ENCODE assay signal across 23 mouse cellular contexts in genomic region chr9:114538996-114539563, GRCm38 (mm10). TPM values are rescaled to one million over a fixed set of nuclear protein-coding genes. Genes with fewer than 3 reads are reported as not detected.
DNase-seq lines count a peak whose midpoint lies in the region; ATAC-seq lines count a peak whose summit lies in the region.
"Had no signal": no experiment of that assay in that cellular context is flagged by ENCODE, and none has a peak within 500 bp of the region (broad histone marks: within the 10 kb centered on the region; RNA-seq: fewer than 3 reads in every experiment).

No protein-coding gene starts in this region.

- peaks cover 9% of the 10 kb centered on the region; the same call in 1 of the 2 replicates for H3K36me3 ChIP-seq in embryonic facial prominence, embryonic 10.5 days (replicated peaks)
- no peaks in the 10 kb centered on the region; the same call in 1 of the 2 replicates for H3K36me3 ChIP-seq in limb, embryonic 11.5 days (ENCODE audit: control insufficient read depth, insufficient read depth, low read length)
- H3K36me3 ChIP-seq: heart, embryonic 12.5 days had no signal

- peaks cover 86% of the 10 kb centered on the region for H3K4me1 ChIP-seq in embryonic facial prominence, embryonic 10.5 days
- H3K4me1 ChIP-seq in limb, embryonic 11.5 days (ENCODE audit: control insufficient read depth, insufficient read depth, low read length): peaks cover 41% of the 10 kb centered on the region

- no peak overlapping the region for H3K4me2 ChIP-seq in limb, embryonic 11.5 days (ENCODE audit: low read depth, severe bottlenecking)
- H3K4me2 ChIP-seq: heart, embryonic 12.5 days had no signal

- ATAC-seq in limb, embryonic 11.5 days (ENCODE audit: insufficient number of reproducible peaks, low FRiP score, low TSS enrichment, low read depth): no peak

- 73% methylated on average over 7 of the region's 7 CpGs for WGBS in embryonic facial prominence, embryonic 10.5 days
- WGBS in limb, embryonic 11.5 days: 58% methylated on average over 7 of the region's 7 CpGs

- H3K27ac ChIP-seq in embryonic facial prominence, embryonic 10.5 days (replicated peaks): peak overlapping the region; percentile 61
- peak overlapping the region; percentile 18; the same call in 1 of the 2 replicates for H3K27ac ChIP-seq in limb, embryonic 11.5 days (replicated peaks; ENCODE audit: low read depth, low read length)
- H3K27ac ChIP-seq: liver, embryonic 14.5 days had no signal

- H3K9me3 ChIP-seq in embryonic facial prominence, embryonic 10.5 days: no peaks in the 10 kb centered on the region
- H3K9me3 ChIP-seq in limb, embryonic 11.5 days (ENCODE audit: control insufficient read depth, low read length): no peaks in the 10 kb centered on the region
- H3K9me3 ChIP-seq: heart, embryonic 12.5 days had no signal

- H3K9ac ChIP-seq in limb, embryonic 11.5 days (ENCODE audit: low read length): no peak overlapping the region
- H3K9ac ChIP-seq: heart, embryonic 12.5 days; liver, embryonic 14.5 days had no signal

- no peaks in the 10 kb centered on the region for H3K27me3 ChIP-seq in embryonic facial prominence, embryonic 10.5 days (replicated peaks; ENCODE audit: low read depth, poor library complexity, severe bottlenecking)
- no peaks in the 10 kb centered on the region for H3K27me3 ChIP-seq in limb, embryonic 11.5 days (ENCODE audit: control insufficient read depth, insufficient read depth, low read length)
- H3K27me3 ChIP-seq: heart, embryonic 12.5 days had no signal

- DNase-seq in gastrocnemius, adult 18-20 months (ENCODE audit: low spot score): peak; percentile 15
- DNase-seq in gastrocnemius, adult 8-10 months (ENCODE audit: low spot score in 2 of 2): no peak
- peak; percentile 38 for DNase-seq in kidney, adult 9 months
- no peak for DNase-seq in kidney, postnatal 14 days
- no peak for DNase-seq in embryonic facial prominence, embryonic 10.5 days (ENCODE audit: low spot score)
- no peak for DNase-seq in limb, embryonic 11.5 days (ENCODE audit: low spot score)
- no peak for DNase-seq in layer of hippocampus, adult 11-12 months (ENCODE audit: low spot score)
- no peak for DNase-seq in adrenal gland, adult 8-10 months
- DNase-seq: adrenal gland, postnatal 25 days; cerebellum, adult 9-10 months; heart, postnatal 36 days; lung, postnatal 14 days; retina, postnatal 1 day had no signal

- no peak overlapping the region for H3K4me3 ChIP-seq in embryonic facial prominence, embryonic 10.5 days
- no peak overlapping the region for H3K4me3 ChIP-seq in limb, embryonic 11.5 days (ENCODE audit: low read depth, low read length)
- H3K4me3 ChIP-seq: heart, embryonic 12.5 days had no signal

RNA-seq across cellular contexts. Expression of gene C130032M10Rik, which starts 23.6 kb away (rescaled TPM):
- total RNA-seq in gastrocnemius, adult 18-20 months (2021): not detected
- total RNA-seq in gastrocnemius, adult 8-10 months (2022): not detected
- 1.0 and 1.2 TPM in 2 replicates for polyA plus RNA-seq in embryonic facial prominence, embryonic 10.5 days (2016; fragmentation: Nextera tagmentation; extraction: Ambion mirVana)
- polyA plus RNA-seq in limb, embryonic 11.5 days (2014; fragmentation: Nextera tagmentation; extraction: Ambion mirVana): 0.37 and 0.67 TPM in 2 replicates
- total RNA-seq in adrenal gland, adult 8-10 months (2022): under 1 TPM in 1 of 4 experiments, not detected in 3; 0.43 TPM
- total RNA-seq: adrenal gland, postnatal 25 days; heart, postnatal 36 days; left cerebral cortex, postnatal 14 days; megakaryocyte-erythroid progenitor cell, adult 5-6 weeks; neutrophil, adult 5-6 weeks had no signal
- polyA plus RNA-seq: C2C12; embryonic facial prominence, embryonic 11.5 days; intestine, embryonic 14.5 days; liver, embryonic 14.5 days; small intestine, adult 2 months; stomach, embryonic 14.5 days had no signal

RNA-seq across cellular contexts. Expression of gene Trim71, which starts 25.1 kb away (rescaled TPM):
- not detected for total RNA-seq in gastrocnemius, adult 18-20 months (2021)
- not detected for total RNA-seq in gastrocnemius, adult 8-10 months (2022)
- 7.8 and 9.4 TPM in 2 replicates for polyA plus RNA-seq in embryonic facial prominence, embryonic 10.5 days (2016; fragmentation: Nextera tagmentation; extraction: Ambion mirVana)
- polyA plus RNA-seq in limb, embryonic 11.5 days (2014; fragmentation: Nextera tagmentation; extraction: Ambion mirVana): 3.7 and 4.0 TPM in 2 replicates
- under 1 TPM in 1 of 4 experiments, not detected in 3; 0.03 TPM for total RNA-seq in adrenal gland, adult 8-10 months (2022)
- total RNA-seq: heart, postnatal 36 days; megakaryocyte-erythroid progenitor cell, adult 5-6 weeks; neutrophil, adult 5-6 weeks had no signal
- polyA plus RNA-seq: small intestine, adult 2 months had no signal

RNA-seq across cellular contexts. Expression of gene Ccr4, which starts 34.4 kb away (rescaled TPM):
- total RNA-seq in gastrocnemius, adult 18-20 months (2021): not detected
- not detected for total RNA-seq in gastrocnemius, adult 8-10 months (2022)
- polyA plus RNA-seq in embryonic facial prominence, embryonic 10.5 days (2016; fragmentation: Nextera tagmentation; extraction: Ambion mirVana): 0.10 TPM in 1 of 2 replicates, not detected in the other
- 0.07 and 0.08 TPM in 2 replicates for polyA plus RNA-seq in limb, embryonic 11.5 days (2014; fragmentation: Nextera tagmentation; extraction: Ambion mirVana)
- total RNA-seq in adrenal gland, adult 8-10 months (2022): not detected
- total RNA-seq: adrenal gland, postnatal 25 days; heart, postnatal 36 days; left cerebral cortex, postnatal 14 days; megakaryocyte-erythroid progenitor cell, adult 5-6 weeks; neutrophil, adult 5-6 weeks had no signal
- polyA plus RNA-seq: C2C12; embryonic facial prominence, embryonic 11.5 days; heart, embryonic 12.5 days; liver, embryonic 14.5 days; stomach, embryonic 14.5 days had no signal

Comparison
In these comparisons a context has a peak if more than half of its experiments do, and no peak if none do; other contexts are left out.
1. DNase-seq: peak in gastrocnemius, adult 18-20 months (single experiment) and kidney, adult 9 months (single experiment); none in gastrocnemius, adult 8-10 months (0 of 2), kidney, postnatal 14 days (single experiment), embryonic facial prominence, embryonic 10.5 days (single experiment), limb, embryonic 11.5 days (single experiment), layer of hippocampus, adult 11-12 months (single experiment) and adrenal gland, adult 8-10 months (single experiment).